Mouse (Mus musculus): ENCODE results near the gene Aff3. TPM values are rescaled to one million over a fixed set of nuclear protein-coding genes. Genes with fewer than 3 reads are reported as not detected.

Gene Aff3
- polyA plus RNA-seq, 1 experiment, result 16.9 TPM

DNA sequence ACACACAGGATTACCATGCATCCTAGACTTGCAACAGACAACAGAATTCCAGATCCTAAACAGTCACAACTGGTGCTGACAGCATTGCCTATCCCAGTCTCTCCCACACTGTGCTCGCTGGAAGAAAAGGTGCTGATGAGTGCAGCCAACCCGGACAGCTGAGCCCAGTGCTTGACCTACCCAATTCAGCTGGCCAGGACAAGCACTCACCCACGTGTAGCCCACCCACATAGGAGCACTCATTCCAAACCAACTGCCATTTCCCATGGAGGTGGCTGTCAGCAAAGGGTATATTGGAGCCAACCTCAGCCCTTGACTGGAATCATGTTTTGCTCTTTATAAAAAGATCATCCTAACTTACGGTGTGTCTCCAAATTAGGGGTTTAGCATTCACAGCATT lies 123.2 kb downstream of the Aff3 start:
- DNase-seq, result no peak
- peaks cover 3% of the 10 kb centered on the region for H3K4me1 ChIP-seq (ENCODE audit: control insufficient read depth, insufficient read depth, low read length)
- TF ChIP-seq CTCF (IDR thresholded peaks at IDR 0.05; ENCODE audit: insufficient read depth, low read length), result no peak
- no peak for TF ChIP-seq POLR2A (IDR thresholded peaks at IDR 0.05; ENCODE audit: borderline replicate concordance, extremely low read depth, low read depth, low read length)
- no peak overlapping the region for H3K4me3 ChIP-seq (replicated peaks; ENCODE audit: extremely low read depth, low read depth, low read length)
- WGBS, result 69% methylated on average over 4 of the region's 4 CpGs

GRCm38 (mm10) chr1:38536929-38537540 lies 127.7 kb downstream of the Aff3 start:
- DNase-seq, result no peak
- Histone ChIP-seq H3K4me3 (replicated peaks; ENCODE audit: extremely low read depth, low read depth, low read length) (no peak overlapping the region), H3K4me1 (ENCODE audit: control insufficient read depth, insufficient read depth, low read length) (no peaks in the 10 kb centered on the region)
- no peak for TF ChIP-seq POLR2A (IDR thresholded peaks at IDR 0.05; ENCODE audit: borderline replicate concordance, extremely low read depth, low read depth, low read length)
- TF ChIP-seq CTCF (IDR thresholded peaks at IDR 0.05; ENCODE audit: insufficient read depth, low read length), result no peak
- 80% methylated on average over 16 of the region's 16 CpGs for WGBS

- no peak for DNase-seq
- TF ChIP-seq CTCF (IDR thresholded peaks at IDR 0.05; ENCODE audit: insufficient read depth, low read length) (no peak), POLR2A (IDR thresholded peaks at IDR 0.05; ENCODE audit: borderline replicate concordance, extremely low read depth, low read depth, low read length) (no peak)
- no peak overlapping the region for H3K4me3 ChIP-seq (replicated peaks; ENCODE audit: extremely low read depth, low read depth, low read length)
- peaks cover 2% of the 10 kb centered on the region; the same call in 1 of the 2 replicates for H3K4me1 ChIP-seq (ENCODE audit: control insufficient read depth, insufficient read depth, low read length)
- WGBS, result 88% methylated on average over 7 of the region's 7 CpGs
Measured at GRCm38 (mm10) chr1:38532581-38532980, 132.2 kb downstream of the Aff3 start.

- TF ChIP-seq POLR2A (IDR thresholded peaks at IDR 0.05; ENCODE audit: borderline replicate concordance, extremely low read depth, low read depth, low read length), result no peak
- TF ChIP-seq CTCF (IDR thresholded peaks at IDR 0.05; ENCODE audit: insufficient read depth, low read length), result no peak
- no peak for DNase-seq
- Histone ChIP-seq H3K4me3 (replicated peaks; ENCODE audit: extremely low read depth, low read depth, low read length) (no peak overlapping the region), H3K4me1 (ENCODE audit: control insufficient read depth, insufficient read depth, low read length) (peaks cover 2% of the 10 kb centered on the region; the same call in 1 of the 2 replicates)
- 82% methylated on average over 5 of the region's 5 CpGs for WGBS
Measured at GRCm38 (mm10) chr1:38528607-38529006, 136.1 kb downstream of the Aff3 start.

- 79% methylated on average over 5 of the region's 5 CpGs for WGBS
Measured at GRCm38 (mm10) chr1:38526568-38526967, 138.2 kb downstream of the Aff3 start.

GRCm38 (mm10) chr1:38521651-38522050 lies 143.1 kb downstream of the Aff3 start:
- no peak overlapping the region for H3K4me3 ChIP-seq (replicated peaks; ENCODE audit: extremely low read depth, low read depth, low read length)
- DNase-seq, result no peak
- no peaks in the 10 kb centered on the region for H3K4me1 ChIP-seq (ENCODE audit: control insufficient read depth, insufficient read depth, low read length)
- TF ChIP-seq CTCF (IDR thresholded peaks at IDR 0.05; ENCODE audit: insufficient read depth, low read length), result no peak
- no peak for TF ChIP-seq POLR2A (IDR thresholded peaks at IDR 0.05; ENCODE audit: borderline replicate concordance, extremely low read depth, low read depth, low read length)
- WGBS, result 95% methylated on average over 11 of the region's 11 CpGs

More at GRCm38 (mm10) chr1:38526568-38526967, 138.2 kb downstream of the Aff3 start:
- peaks cover 2% of the 10 kb centered on the region; the same call in 1 of the 2 replicates for H3K4me1 ChIP-seq (ENCODE audit: control insufficient read depth, insufficient read depth, low read length)
- TF ChIP-seq POLR2A (IDR thresholded peaks at IDR 0.05; ENCODE audit: borderline replicate concordance, extremely low read depth, low read depth, low read length), result no peak
- no peak for TF ChIP-seq CTCF (IDR thresholded peaks at IDR 0.05; ENCODE audit: insufficient read depth, low read length)
- H3K4me3 ChIP-seq (replicated peaks; ENCODE audit: extremely low read depth, low read depth, low read length), result no peak overlapping the region
- DNase-seq, result no peak

DNA sequence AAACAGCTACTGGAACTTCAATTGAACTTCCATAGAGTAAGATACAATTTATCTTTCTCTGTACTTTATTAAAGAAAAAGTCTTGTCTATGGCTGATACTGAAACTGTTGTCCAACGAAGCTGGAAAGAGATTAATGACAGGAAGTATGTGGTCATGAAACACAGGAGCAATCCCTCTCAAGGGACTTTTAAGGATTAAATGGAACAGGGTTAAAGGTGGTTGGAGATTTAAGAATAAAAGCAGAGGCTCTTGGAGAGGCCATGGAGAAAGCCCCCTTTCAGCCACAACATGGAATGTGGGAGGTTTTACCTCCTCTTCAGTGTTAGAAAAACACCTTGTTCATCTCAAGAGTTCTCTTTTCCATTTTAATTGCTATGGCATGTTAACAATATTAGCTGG lies 148.5 kb downstream of the Aff3 start:
- 22% methylated on average over 1 of the region's 1 CpGs for WGBS
- DNase-seq, result no peak
- no peaks in the 10 kb centered on the region for H3K4me1 ChIP-seq (ENCODE audit: control insufficient read depth, insufficient read depth, low read length)
- no peak for TF ChIP-seq POLR2A (IDR thresholded peaks at IDR 0.05; ENCODE audit: borderline replicate concordance, extremely low read depth, low read depth, low read length)
- no peak for TF ChIP-seq CTCF (IDR thresholded peaks at IDR 0.05; ENCODE audit: insufficient read depth, low read length)
- no peak overlapping the region for H3K4me3 ChIP-seq (replicated peaks; ENCODE audit: extremely low read depth, low read depth, low read length)

- H3K4me3 ChIP-seq (replicated peaks; ENCODE audit: extremely low read depth, low read depth, low read length), result no peak overlapping the region
- no peaks in the 10 kb centered on the region for H3K4me1 ChIP-seq (ENCODE audit: control insufficient read depth, insufficient read depth, low read length)
- no peak for TF ChIP-seq CTCF (IDR thresholded peaks at IDR 0.05; ENCODE audit: insufficient read depth, low read length)
- no peak for TF ChIP-seq POLR2A (IDR thresholded peaks at IDR 0.05; ENCODE audit: borderline replicate concordance, extremely low read depth, low read depth, low read length)
- 71% methylated on average over 4 of the region's 4 CpGs for WGBS
- no peak for DNase-seq
Measured at GRCm38 (mm10) chr1:38514634-38515011, 150.1 kb downstream of the Aff3 start.

DNA sequence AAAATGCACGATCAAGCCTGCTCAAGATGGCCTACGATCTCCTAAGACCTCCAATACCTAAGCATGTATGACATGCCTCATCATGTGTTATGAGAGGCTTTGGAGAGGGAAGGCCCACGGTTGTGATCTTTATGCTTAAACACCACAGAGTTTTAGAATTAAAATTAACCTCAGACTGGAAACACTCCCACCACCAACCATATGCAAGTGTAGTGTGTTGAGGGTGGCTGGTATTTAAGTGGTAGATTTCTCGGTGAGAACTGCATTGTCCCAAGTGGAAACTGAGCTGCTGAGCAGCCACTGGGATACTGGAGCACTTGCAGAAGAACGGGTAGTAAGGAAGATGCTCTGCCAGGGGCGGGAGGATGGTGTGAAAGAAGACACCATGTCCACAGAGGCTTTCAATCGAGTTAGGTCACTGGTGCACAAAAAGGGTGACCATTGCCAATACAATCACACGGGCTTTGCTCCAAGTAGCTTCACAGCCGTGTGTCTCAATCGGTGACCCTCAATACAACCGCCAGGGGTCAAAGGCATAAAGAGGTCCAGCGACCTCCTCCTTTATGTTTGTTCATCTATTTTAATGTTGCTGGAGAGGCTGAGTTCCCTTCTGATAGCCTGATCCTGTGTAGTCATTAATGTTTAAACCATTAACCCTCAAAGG lies 150.7 kb downstream of the Aff3 start:
- WGBS, result 80% methylated on average over 12 of the region's 12 CpGs
- no peak for DNase-seq
- no peaks in the 10 kb centered on the region for H3K4me1 ChIP-seq (ENCODE audit: control insufficient read depth, insufficient read depth, low read length)
- no peak overlapping the region for H3K4me3 ChIP-seq (replicated peaks; ENCODE audit: extremely low read depth, low read depth, low read length)
- TF ChIP-seq POLR2A (IDR thresholded peaks at IDR 0.05; ENCODE audit: borderline replicate concordance, extremely low read depth, low read depth, low read length), result no peak
- TF ChIP-seq CTCF (IDR thresholded peaks at IDR 0.05; ENCODE audit: insufficient read depth, low read length), result no peak

All from lung, adult 2 months (tissue).